Mouse (Mus musculus) MEL (cell line): Measurements from ENCODE around the gene Lin37. TPM values are rescaled to one million over a fixed set of nuclear protein-coding genes. Genes with fewer than 3 reads are reported as not detected.

Experiments used
- DNase-seq: peaks from one replicate; pipeline ENCODE4 v3.0.0; 2011; ENCODE audit warnings: low read depth, low spot score
- H3K27ac ChIP-seq: 2 replicates; pipeline ENCODE4 v1.5.1; 2012; ENCODE audit warnings: low read depth, mild to moderate bottlenecking, control low read depth, low read length, moderate library complexity; ENCODE audit not compliant: control insufficient read depth
- H3K27me3 ChIP-seq, 2 experiments: fragments of 150-350 bp in 1 of 2; sonication (generic) in 1 of 2; 2 replicates each; pipeline ENCODE4 v1.6.1; 2012; ENCODE audit warnings: low read length in 2 of 2, mild to moderate bottlenecking in 2 of 2, improper control_type of control experiment in 1 of 2, moderate library complexity in 1 of 2; ENCODE audit not compliant: insufficient read depth in 2 of 2, control insufficient read depth in 1 of 2
- H3K36me3 ChIP-seq, 2 experiments: 2 replicates each; pipeline ENCODE4 v1.6.1; 2012 to 2014; ENCODE audit warnings: low read length in 2 of 2, improper control_type of control experiment in 1 of 2, inconsistent platforms in 1 of 2, mild to moderate bottlenecking in 1 of 2; ENCODE audit not compliant: insufficient read depth in 2 of 2, control insufficient read depth in 1 of 2
- H3K4me1 ChIP-seq, 2 experiments: fragments of 150-350 bp in 1 of 2; sonication (generic) in 1 of 2; 2 replicates each; pipeline ENCODE4 v1.6.1; 2012; ENCODE audit warnings: low read length in 2 of 2, improper control_type of control experiment in 1 of 2, mild to moderate bottlenecking in 1 of 2; ENCODE audit not compliant: insufficient read depth in 2 of 2, control insufficient read depth in 1 of 2
- H3K4me3 ChIP-seq, 2 experiments: fragments of 150-350 bp in 1 of 2; sonication (generic) in 1 of 2; 2 replicates each; pipeline ENCODE4 v1.5.1; 2012; ENCODE audit warnings: low read depth in 2 of 2, low read length in 2 of 2, mild to moderate bottlenecking in 2 of 2, moderate library complexity in 2 of 2, control low read depth in 1 of 2, improper control_type of control experiment in 1 of 2; ENCODE audit not compliant: control insufficient read depth in 1 of 2, insufficient read depth in 1 of 2
- H3K79me2 ChIP-seq: 2 replicates; pipeline ENCODE4 v1.6.1; 2012; ENCODE audit warnings: mild to moderate bottlenecking, low read length, moderate library complexity; ENCODE audit not compliant: control insufficient read depth, poor library complexity, insufficient read depth
- H3K9ac ChIP-seq: 2 replicates; pipeline ENCODE4 v1.6.1; 2012; ENCODE audit warnings: low read depth, mild to moderate bottlenecking, control low read depth, low read length, moderate library complexity; ENCODE audit not compliant: control insufficient read depth, poor library complexity, severe bottlenecking
- H3K9me3 ChIP-seq: fragments of 150-350 bp; sonication (generic); replicated peaks from 2 replicates; pipeline ENCODE4 v1.6.1; 2012; ENCODE audit warnings: mild to moderate bottlenecking, low read length, improper control_type of control experiment, moderate library complexity; ENCODE audit not compliant: insufficient read depth
- BHLHE40 ChIP-seq: IDR thresholded peaks from 2 replicates; pipeline ENCODE4 v1.6.1; 2012; ENCODE audit warnings: low read depth, mild to moderate bottlenecking, inconsistent platforms, low read length, improper control_type of control experiment, borderline replicate concordance
- CHD2 ChIP-seq: IDR thresholded peaks from 2 replicates; pipeline ENCODE4 v1.6.1; 2011; ENCODE audit warnings: low read length, improper control_type of control experiment
- CTCF ChIP-seq, 3 experiments: IDR thresholded peaks in 2 of 3; conservative IDR thresholded peaks in 1 of 3; 2 replicates each; pipeline ENCODE4 v1.5.1; 2011 to 2012; ENCODE audit warnings: low read length in 3 of 3, low read depth in 2 of 3, mild to moderate bottlenecking in 2 of 3, improper control_type of control experiment in 1 of 3, inconsistent platforms in 1 of 3, mixed read lengths in 1 of 3, moderate library complexity in 1 of 3; ENCODE audit not compliant: control insufficient read depth in 1 of 3, insufficient read depth in 1 of 3, poor library complexity in 1 of 3, severe bottlenecking in 1 of 3
- E2F4 ChIP-seq: IDR thresholded peaks from 2 replicates; pipeline ENCODE4 v1.6.1; 2011; ENCODE audit warnings: low read depth, low read length, improper control_type of control experiment, borderline replicate concordance
- EP300 ChIP-seq, 2 experiments: IDR thresholded peaks; 2 replicates each; pipeline ENCODE4 v1.6.1; 2011; ENCODE audit warnings: improper control_type of control experiment in 2 of 2, low read length in 2 of 2, low read depth in 1 of 2, mild to moderate bottlenecking in 1 of 2
- ETS1 ChIP-seq: IDR thresholded peaks from 2 replicates; pipeline ENCODE4 v1.6.1; 2012; ENCODE audit warnings: low read depth, mild to moderate bottlenecking, inconsistent platforms, low read length, improper control_type of control experiment, moderate library complexity
- GATA1 ChIP-seq: IDR thresholded peaks from 2 replicates; pipeline ENCODE4 v1.6.1; 2011; ENCODE audit warnings: low read depth, low read length, improper control_type of control experiment
- HCFC1 ChIP-seq: IDR thresholded peaks from 2 replicates; pipeline ENCODE4 v1.6.1; 2012; ENCODE audit warnings: low read depth, mild to moderate bottlenecking, inconsistent platforms, low read length, improper control_type of control experiment, moderate library complexity
- JUND ChIP-seq: IDR thresholded peaks from 2 replicates; pipeline ENCODE4 v1.6.1; 2011; ENCODE audit warnings: low read depth, mild to moderate bottlenecking, improper control_type of control experiment, low read length
- MAFK ChIP-seq: IDR thresholded peaks from 2 replicates; pipeline ENCODE4 v1.6.1; 2011; ENCODE audit warnings: low read depth, mild to moderate bottlenecking, low read length, improper control_type of control experiment, borderline replicate concordance
- MAZ ChIP-seq: IDR thresholded peaks from 2 replicates; pipeline ENCODE4 v1.6.1; 2012; ENCODE audit warnings: low read depth, mild to moderate bottlenecking, inconsistent platforms, low read length, improper control_type of control experiment
- MXI1 ChIP-seq: IDR thresholded peaks from 2 replicates; pipeline ENCODE4 v1.6.1; 2011; ENCODE audit warnings: mild to moderate bottlenecking, low read depth, low read length, improper control_type of control experiment
- MYC ChIP-seq: IDR thresholded peaks from 2 replicates; pipeline ENCODE4 v1.6.1; 2011; ENCODE audit warnings: low read depth, mild to moderate bottlenecking, low read length, improper control_type of control experiment, moderate library complexity
- NELFE ChIP-seq: IDR thresholded peaks from 2 replicates; pipeline ENCODE4 v1.6.1; 2011; ENCODE audit warnings: low read depth, low read length, improper control_type of control experiment
- POLR2AphosphoS2 ChIP-seq: IDR thresholded peaks from 2 replicates; pipeline ENCODE4 v1.6.1; 2011; ENCODE audit warnings: low read length, improper control_type of control experiment
- POLR2AphosphoS5 ChIP-seq: IDR thresholded peaks from 2 replicates; pipeline ENCODE4 v1.6.1; 2012; ENCODE audit warnings: low read depth, borderline replicate concordance, mild to moderate bottlenecking, inconsistent platforms, low read length, moderate library complexity, mixed read lengths
- RAD21 ChIP-seq: IDR thresholded peaks from 2 replicates; pipeline ENCODE4 v1.6.1; 2011; ENCODE audit warnings: mild to moderate bottlenecking, low read depth, low read length, improper control_type of control experiment
- RCOR1 ChIP-seq: IDR thresholded peaks from 2 replicates; pipeline ENCODE4 v1.6.1; 2012; ENCODE audit warnings: low read depth, mild to moderate bottlenecking, inconsistent platforms, low read length, improper control_type of control experiment
- SMC3 ChIP-seq: IDR thresholded peaks from 2 replicates; pipeline ENCODE4 v1.6.1; 2011; ENCODE audit warnings: low read depth, low read length, improper control_type of control experiment
- TBP ChIP-seq: IDR thresholded peaks from 2 replicates; pipeline ENCODE4 v1.8.0; 2011; ENCODE audit warnings: low read depth, low read length, improper control_type of control experiment
- TCF12 ChIP-seq: IDR thresholded peaks from 2 replicates; pipeline ENCODE4 v1.6.1; 2014; ENCODE audit warnings: low read depth, mild to moderate bottlenecking, inconsistent platforms, low read length, improper control_type of control experiment, moderate library complexity
- UBTF ChIP-seq: IDR thresholded peaks from 2 replicates; pipeline ENCODE4 v1.6.1; 2012; ENCODE audit warnings: low read depth, mild to moderate bottlenecking, inconsistent platforms, low read length, improper control_type of control experiment, moderate library complexity, borderline replicate concordance; ENCODE audit not compliant: insufficient read depth
- USF1 ChIP-seq: IDR thresholded peaks from 2 replicates; pipeline ENCODE4 v1.6.1; 2014; ENCODE audit warnings: low read depth, mild to moderate bottlenecking, inconsistent platforms, low read length, improper control_type of control experiment, moderate library complexity
- USF2 ChIP-seq, 2 experiments: IDR thresholded peaks; 2 replicates each; pipeline ENCODE4 v1.6.1; 2011 to 2012; ENCODE audit warnings: improper control_type of control experiment in 2 of 2, low read length in 2 of 2, borderline replicate concordance in 1 of 2, inconsistent platforms in 1 of 2, low read depth in 1 of 2, mild to moderate bottlenecking in 1 of 2; ENCODE audit not compliant: insufficient read depth in 1 of 2
- ZKSCAN1 ChIP-seq: IDR thresholded peaks from 2 replicates; pipeline ENCODE4 v1.6.1; 2012; ENCODE audit warnings: low read depth, mild to moderate bottlenecking, inconsistent platforms, low read length, improper control_type of control experiment, moderate library complexity
- polyA plus RNA-seq, 2 experiments: library from polyadenylated mRNA; stranded (reverse) in 1 of 2; unstranded in 1 of 2; fragments of >175 nt in 1 of 2; fragments of >200 nt in 1 of 2; gene quantifications; 2 replicates each; pipeline versions ENCODE4 v1.2.1 to v1.2.4; 2012; ENCODE audit warnings: low replicate concordance in 2 of 2, low read depth in 1 of 2; ENCODE audit not compliant: insufficient read length in 2 of 2, insufficient read depth in 1 of 2, missing spikeins in 1 of 2
- total RNA-seq: library from RNA; depleted of rRNA; stranded (reverse); fragments of 300-350 nt; gene quantifications from 2 replicates; pipeline ENCODE4 v1.2.3, GENCODE M21; 2012

The Lin37 gene
- total and polyA plus RNA-seq, 3 experiments: 10.9 to 49.8 TPM; not detected in 1

GRCm38 (mm10) chr7:30526399-30526798 lies 33.2 kb downstream of the Lin37 start:
- Histone ChIP-seq H3K4me3 (no peak overlapping the region), H3K79me2 (no peaks in the 10 kb centered on the region), H3K27ac (no peak overlapping the region), H3K27me3 (no peaks in the 10 kb centered on the region), H3K9ac (no peak overlapping the region), H3K4me1 (peaks cover 0 to 3% of the 10 kb centered on the region in 2 experiments; a peak in 1 of 4 replicates), H3K9me3 (no peaks in the 10 kb centered on the region), H3K36me3 (no peaks in the 10 kb centered on the region)
- TF ChIP-seq HCFC1 (no peak), POLR2AphosphoS2 (no peak), TBP (no peak), EP300 (IDR thresholded peaks at IDR 0.05; ENCODE audit: low read depth in 1 of 2, low read length in 2 of 2) (no peak), BHLHE40 (no peak), MXI1 (no peak), JUND (no peak), MAZ (no peak), RCOR1 (no peak), POLR2AphosphoS5 (no peak), RAD21 (no peak), USF2 (IDR thresholded peaks at IDR 0.05; ENCODE audit: borderline replicate concordance in 1 of 2, insufficient read depth in 1 of 2, low read depth in 1 of 2, low read length in 2 of 2) (no peak), SMC3 (no peak), E2F4 (no peak), ETS1 (no peak), CTCF (IDR thresholded peaks at IDR 0.05 in 2 of 3, conservative IDR thresholded peaks at IDR 0.05 in 1 of 3; ENCODE audit: control insufficient read depth in 1 of 3, insufficient read depth in 1 of 3, low read depth in 2 of 3, low read length in 3 of 3, poor library complexity in 1 of 3, severe bottlenecking in 1 of 3) (no peak), ZKSCAN1 (no peak), UBTF (no peak)
- DNase-seq: no peak

- H3K79me2 ChIP-seq: no peaks in the 10 kb centered on the region
- no peaks in the 10 kb centered on the region for H3K27me3 ChIP-seq
- H3K9me3 ChIP-seq: no peaks in the 10 kb centered on the region
- no peaks in the 10 kb centered on the region for H3K4me1 ChIP-seq
- no peak overlapping the region for H3K4me3 ChIP-seq
- TF ChIP-seq ZKSCAN1 (no peak), ETS1 (no peak), UBTF (no peak), USF1 (no peak), RCOR1 (no peak), CHD2 (no peak), MYC (no peak), TCF12 (no peak), POLR2AphosphoS2 (no peak), MXI1 (no peak), HCFC1 (no peak), JUND (no peak), SMC3 (no peak), GATA1 (no peak), MAFK (no peak), NELFE (no peak)
- no peak for DNase-seq
- no peaks in the 10 kb centered on the region for H3K36me3 ChIP-seq
- H3K27ac ChIP-seq: no peak overlapping the region
- H3K9ac ChIP-seq: no peak overlapping the region
Measured at GRCm38 (mm10) chr7:30525954-30526353, 33.7 kb downstream of the Lin37 start.
